Comparison of ENCODE assay signal across 29 mouse cellular contexts in genomic region chr13:89170040-89170439, GRCm38 (mm10).
DNase-seq lines count a peak whose midpoint lies in the region; ATAC-seq and TF ChIP-seq lines count a peak whose summit lies in the region.
"Had no signal": no experiment of that assay in that cellular context is flagged by ENCODE, and none has a peak within 500 bp of the region (broad histone marks: within the 10 kb centered on the region; RNA-seq: fewer than 3 reads in every experiment).

No protein-coding gene starts in this region.

- TF ChIP-seq POLR2A in brain, embryonic 14.5 days (IDR thresholded peaks at IDR 0.05; ENCODE audit: borderline replicate concordance, extremely low read depth, insufficient read depth, insufficient read length, poor library complexity, severe bottlenecking): no peak

- 0 out of 2 replicates have a peak, but pooled peaks have one; percentile 57 for ATAC-seq in hindbrain, embryonic 13.5 days (ENCODE audit: low FRiP score)
- no peak for ATAC-seq in hindbrain, postnatal 0 days
- ATAC-seq in midbrain, embryonic 11.5 days (ENCODE audit: low FRiP score): no peak
- no peak for ATAC-seq in midbrain, postnatal 0 days (ENCODE audit: low FRiP score)
- ATAC-seq in midbrain, embryonic 15.5 days (replicated peaks): 0 out of 2 replicates have a peak, but pooled peaks have one; percentile 27
- ATAC-seq: activated CD4-positive, CD25-positive, alpha-beta regulatory T cell, adult 4 months; CD4-positive, CD25-positive, alpha-beta regulatory T cell, adult 4 months; forebrain, embryonic 14.5 days; Patski had no signal

- no peak overlapping the region for H3K4me2 ChIP-seq in hindbrain, embryonic 13.5 days
- no peak overlapping the region for H3K4me2 ChIP-seq in hindbrain, postnatal 0 days (ENCODE audit: low read depth, low read length)
- no peak overlapping the region for H3K4me2 ChIP-seq in midbrain, embryonic 11.5 days
- H3K4me2 ChIP-seq in midbrain, postnatal 0 days (ENCODE audit: low read depth, low read length, poor library complexity, severe bottlenecking): no peak overlapping the region
- no peak overlapping the region for H3K4me2 ChIP-seq in midbrain, embryonic 15.5 days
- H3K4me2 ChIP-seq: embryonic facial prominence, embryonic 13.5 days; embryonic facial prominence, embryonic 15.5 days; forebrain, embryonic 12.5 days had no signal

- no peaks in the 10 kb centered on the region for H3K36me3 ChIP-seq in hindbrain, embryonic 13.5 days
- no peaks in the 10 kb centered on the region for H3K36me3 ChIP-seq in hindbrain, postnatal 0 days (ENCODE audit: insufficient read depth, low read length)
- H3K36me3 ChIP-seq in midbrain, embryonic 11.5 days (ENCODE audit: control insufficient read depth, insufficient read depth, low read length): no peaks in the 10 kb centered on the region
- no peaks in the 10 kb centered on the region for H3K36me3 ChIP-seq in midbrain, postnatal 0 days (ENCODE audit: insufficient read depth, low read length)
- H3K36me3 ChIP-seq in midbrain, embryonic 15.5 days (replicated peaks): no peaks in the 10 kb centered on the region
- no peaks in the 10 kb centered on the region for H3K36me3 ChIP-seq in midbrain, embryonic 10.5 days
- H3K36me3 ChIP-seq: embryonic facial prominence, embryonic 13.5 days; embryonic facial prominence, embryonic 15.5 days; forebrain, embryonic 10.5 days; forebrain, embryonic 12.5 days; G1E had no signal

- no peaks in the 10 kb centered on the region for H3K4me1 ChIP-seq in hindbrain, embryonic 13.5 days (replicated peaks)
- H3K4me1 ChIP-seq in hindbrain, postnatal 0 days (ENCODE audit: insufficient read depth, low read length): no peaks in the 10 kb centered on the region
- H3K4me1 ChIP-seq in midbrain, embryonic 11.5 days (ENCODE audit: control insufficient read depth, insufficient read depth, low read length): no peaks in the 10 kb centered on the region
- no peaks in the 10 kb centered on the region for H3K4me1 ChIP-seq in midbrain, postnatal 0 days (ENCODE audit: insufficient read depth, low read length)
- no peaks in the 10 kb centered on the region for H3K4me1 ChIP-seq in midbrain, embryonic 15.5 days
- no peaks in the 10 kb centered on the region for H3K4me1 ChIP-seq in midbrain, embryonic 10.5 days
- H3K4me1 ChIP-seq: embryonic facial prominence, embryonic 13.5 days; embryonic facial prominence, embryonic 15.5 days; forebrain, embryonic 10.5 days; forebrain, embryonic 12.5 days had no signal

- no peaks in the 10 kb centered on the region for H3K9me3 ChIP-seq in hindbrain, embryonic 13.5 days
- no peaks in the 10 kb centered on the region for H3K9me3 ChIP-seq in hindbrain, postnatal 0 days (ENCODE audit: low read length)
- H3K9me3 ChIP-seq in midbrain, embryonic 11.5 days (ENCODE audit: control insufficient read depth, low read length): no peaks in the 10 kb centered on the region
- no peaks in the 10 kb centered on the region for H3K9me3 ChIP-seq in midbrain, postnatal 0 days (ENCODE audit: low read length)
- H3K9me3 ChIP-seq in midbrain, embryonic 15.5 days: no peaks in the 10 kb centered on the region
- no peaks in the 10 kb centered on the region for H3K9me3 ChIP-seq in midbrain, embryonic 10.5 days (replicated peaks)
- H3K9me3 ChIP-seq: embryonic facial prominence, embryonic 13.5 days; embryonic facial prominence, embryonic 15.5 days; forebrain, embryonic 10.5 days; forebrain, embryonic 12.5 days; G1E had no signal

- no peak overlapping the region for H3K27ac ChIP-seq in hindbrain, embryonic 13.5 days
- H3K27ac ChIP-seq in hindbrain, postnatal 0 days: no peak overlapping the region
- no peak overlapping the region for H3K27ac ChIP-seq in midbrain, embryonic 11.5 days (ENCODE audit: low read depth, low read length)
- no peak overlapping the region for H3K27ac ChIP-seq in midbrain, postnatal 0 days (ENCODE audit: low read depth, low read length)
- no peak overlapping the region for H3K27ac ChIP-seq in midbrain, embryonic 15.5 days
- H3K27ac ChIP-seq in midbrain, embryonic 10.5 days (replicated peaks): no peak overlapping the region
- H3K27ac ChIP-seq: embryonic facial prominence, embryonic 13.5 days; embryonic facial prominence, embryonic 15.5 days; forebrain, embryonic 10.5 days; forebrain, embryonic 12.5 days had no signal

- no peak for TF ChIP-seq CTCF in hindbrain, postnatal 0 days (IDR thresholded peaks at IDR 0.05; ENCODE audit: low read depth)
- no peak for TF ChIP-seq CTCF in midbrain, postnatal 0 days (IDR thresholded peaks at IDR 0.05)
- no peak for TF ChIP-seq CTCF in brain, embryonic 14.5 days (IDR thresholded peaks at IDR 0.05; ENCODE audit: borderline replicate concordance, extremely low read depth, insufficient read depth, insufficient read length)

- no peak overlapping the region for H3K9ac ChIP-seq in hindbrain, embryonic 13.5 days
- H3K9ac ChIP-seq in hindbrain, postnatal 0 days (replicated peaks; ENCODE audit: low read length): no peak overlapping the region
- H3K9ac ChIP-seq in midbrain, embryonic 11.5 days (ENCODE audit: low read length): no peak overlapping the region
- no peak overlapping the region for H3K9ac ChIP-seq in midbrain, postnatal 0 days (replicated peaks; ENCODE audit: low read length, poor library complexity, severe bottlenecking)
- H3K9ac ChIP-seq in midbrain, embryonic 15.5 days: no peak overlapping the region
- H3K9ac ChIP-seq: embryonic facial prominence, embryonic 13.5 days; embryonic facial prominence, embryonic 15.5 days; forebrain, embryonic 12.5 days had no signal

- 65% methylated on average over 4 of the region's 4 CpGs for WGBS in hindbrain, embryonic 13.5 days
- 70% methylated on average over 4 of the region's 4 CpGs for WGBS in hindbrain, postnatal 0 days
- WGBS in midbrain, embryonic 11.5 days: 92% methylated on average over 4 of the region's 4 CpGs
- 84% methylated on average over 4 of the region's 4 CpGs for WGBS in midbrain, postnatal 0 days
- WGBS in midbrain, embryonic 15.5 days: 87% methylated on average over 4 of the region's 4 CpGs
- 95% methylated on average over 4 of the region's 4 CpGs for WGBS in midbrain, embryonic 10.5 days

- DNase-seq in hindbrain, postnatal 0 days (ENCODE audit: low spot score): no peak
- peak; percentile 77 for DNase-seq in midbrain, embryonic 11.5 days (ENCODE audit: low spot score, missing footprints)
- no peak for DNase-seq in midbrain, postnatal 0 days (ENCODE audit: low spot score)
- no peak for DNase-seq in midbrain, embryonic 10.5 days (ENCODE audit: low spot score)
- peak; percentile 27 for DNase-seq in brain, embryonic 14.5 days (ENCODE audit: low read depth)
- DNase-seq: adrenal gland, adult 8-10 months; adrenal gland, postnatal 14 days; adrenal gland, postnatal 36 days; B cell, adult 2 months; cerebellum, adult 11 months; cerebellum, adult 18-20 months; cerebellum, adult 8-10 months; cerebellum, adult 9-11 months; cerebellum, postnatal 14 days; cerebellum, postnatal 36 days; embryo, embryonic 11 days had no signal

- no peaks in the 10 kb centered on the region for H3K27me3 ChIP-seq in hindbrain, embryonic 13.5 days
- no peaks in the 10 kb centered on the region for H3K27me3 ChIP-seq in hindbrain, postnatal 0 days (ENCODE audit: insufficient read depth, low read length)
- H3K27me3 ChIP-seq in midbrain, embryonic 11.5 days (ENCODE audit: control insufficient read depth, insufficient read depth, low read length): no peaks in the 10 kb centered on the region
- no peaks in the 10 kb centered on the region for H3K27me3 ChIP-seq in midbrain, postnatal 0 days (ENCODE audit: insufficient read depth, low read length)
- no peaks in the 10 kb centered on the region for H3K27me3 ChIP-seq in midbrain, embryonic 15.5 days (replicated peaks)
- no peaks in the 10 kb centered on the region for H3K27me3 ChIP-seq in midbrain, embryonic 10.5 days (ENCODE audit: low read depth, poor library complexity, severe bottlenecking)
- H3K27me3 ChIP-seq: CH12.LX; embryonic facial prominence, embryonic 13.5 days; embryonic facial prominence, embryonic 15.5 days; forebrain, embryonic 12.5 days; Patski had no signal

- H3K4me3 ChIP-seq in hindbrain, embryonic 13.5 days: no peak overlapping the region
- no peak overlapping the region for H3K4me3 ChIP-seq in hindbrain, postnatal 0 days (ENCODE audit: low read length)
- no peak overlapping the region for H3K4me3 ChIP-seq in midbrain, embryonic 11.5 days (ENCODE audit: low read depth, low read length)
- no peak overlapping the region for H3K4me3 ChIP-seq in midbrain, postnatal 0 days (ENCODE audit: low read depth, low read length)
- H3K4me3 ChIP-seq in midbrain, embryonic 15.5 days: no peak overlapping the region
- no peak overlapping the region for H3K4me3 ChIP-seq in midbrain, embryonic 10.5 days
- H3K4me3 ChIP-seq: embryonic facial prominence, embryonic 13.5 days; embryonic facial prominence, embryonic 15.5 days; erythroblast, embryonic 14.5 days; forebrain, embryonic 10.5 days; forebrain, embryonic 12.5 days had no signal

Comparison
In these comparisons a context has a peak if more than half of its experiments do, and no peak if none do; other contexts are left out.
1. ATAC-seq: peak in hindbrain, embryonic 13.5 days (single experiment) and midbrain, embryonic 15.5 days (single experiment); none in hindbrain, postnatal 0 days (single experiment), midbrain, embryonic 11.5 days (single experiment) and midbrain, postnatal 0 days (single experiment).
2. DNase-seq: peak in midbrain, embryonic 11.5 days (single experiment) and brain, embryonic 14.5 days (single experiment); none in hindbrain, postnatal 0 days (single experiment), midbrain, postnatal 0 days (single experiment) and midbrain, embryonic 10.5 days (single experiment).